Mouse (Mus musculus): Measurements from ENCODE around the gene Epha2.

The Epha2 gene

GRCm38 (mm10) chr4:141284486-141284885, 16.6 kb upstream of the Epha2 start:
- DNase-seq (ENCODE audit: low read depth, low spot score): no peak

DNA sequence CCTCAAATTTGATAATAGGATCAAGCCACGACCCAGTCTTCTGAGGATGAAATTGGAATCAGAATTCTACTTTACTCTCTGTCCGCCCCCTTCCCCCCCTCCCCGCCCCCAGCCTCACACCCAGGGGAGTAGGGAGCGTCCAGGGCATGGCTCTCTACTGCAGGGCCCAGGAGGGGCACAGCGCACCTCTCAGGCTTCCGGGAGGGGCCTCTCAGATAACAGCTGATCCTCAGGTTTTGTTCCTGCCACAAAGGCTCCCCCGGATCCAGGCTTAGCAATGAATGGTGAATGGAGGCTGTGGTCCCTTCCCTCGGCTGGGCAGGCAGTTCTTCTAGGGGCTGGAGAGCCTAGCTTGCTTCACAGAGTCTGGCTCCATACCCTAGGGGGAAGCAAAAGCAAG, 15.9 kb upstream of the Epha2 start:
- H3K36me3 ChIP-seq (ENCODE audit: control insufficient read depth, insufficient read depth, low read length, poor library complexity, severe bottlenecking): no peaks in the 10 kb centered on the region

More at GRCm38 (mm10) chr4:141284486-141284885, 16.6 kb upstream of the Epha2 start:
- no peaks in the 10 kb centered on the region for H3K36me3 ChIP-seq (ENCODE audit: control insufficient read depth, insufficient read depth, low read length, poor library complexity, severe bottlenecking)
- H3K27me3 ChIP-seq (ENCODE audit: control insufficient read depth, insufficient read depth, low read length, poor library complexity, severe bottlenecking): no peaks in the 10 kb centered on the region

GRCm38 (mm10) chr4:141286860-141287517, 14.1 kb upstream of the Epha2 start:
- no peak for DNase-seq (ENCODE audit: low read depth, low spot score)
- Histone ChIP-seq H3K27me3 (ENCODE audit: control insufficient read depth, insufficient read depth, low read length, poor library complexity, severe bottlenecking) (no peaks in the 10 kb centered on the region; the same call in 1 of the 2 replicates), H3K36me3 (ENCODE audit: control insufficient read depth, insufficient read depth, low read length, poor library complexity, severe bottlenecking) (no peaks in the 10 kb centered on the region)

More for the DNA sequence above, 15.9 kb upstream of the Epha2 start:
- H3K27me3 ChIP-seq (ENCODE audit: control insufficient read depth, insufficient read depth, low read length, poor library complexity, severe bottlenecking): no peaks in the 10 kb centered on the region
- DNase-seq (ENCODE audit: low read depth, low spot score): no peak

DNA sequence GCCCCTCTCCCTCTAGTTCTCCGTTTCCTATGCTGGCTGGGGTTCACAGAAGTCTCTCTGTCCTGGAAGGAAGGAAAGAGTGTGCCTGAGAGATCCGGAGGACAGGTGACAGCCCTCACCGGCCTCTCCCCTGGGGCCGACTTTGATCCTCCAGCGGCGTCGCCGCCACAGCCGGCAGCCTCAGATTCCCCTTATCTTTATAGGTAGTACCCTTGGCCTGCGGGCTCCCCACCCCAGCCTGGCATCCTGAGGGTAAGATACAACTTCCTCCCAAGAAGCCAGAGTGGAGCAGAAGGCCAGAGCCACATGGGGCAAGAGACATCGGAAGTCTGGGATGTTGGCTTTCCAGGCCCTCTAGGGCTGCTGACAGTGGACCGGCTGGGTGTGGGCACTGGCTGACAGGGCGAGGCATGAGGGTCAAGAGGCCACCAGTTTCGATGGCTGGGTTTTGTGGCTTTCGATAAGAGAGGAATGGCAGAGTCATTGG, 13.5 kb upstream of the Epha2 start:
- no peaks in the 10 kb centered on the region; the same call in 1 of the 2 replicates for H3K27me3 ChIP-seq (ENCODE audit: control insufficient read depth, insufficient read depth, low read length, poor library complexity, severe bottlenecking)
- no peak for DNase-seq (ENCODE audit: low read depth, low spot score)
- no peaks in the 10 kb centered on the region for H3K36me3 ChIP-seq (ENCODE audit: control insufficient read depth, insufficient read depth, low read length, poor library complexity, severe bottlenecking)

GRCm38 (mm10) chr4:141288152-141288551, 12.9 kb upstream of the Epha2 start:
- no peaks in the 10 kb centered on the region; the same call in 1 of the 2 replicates for H3K27me3 ChIP-seq (ENCODE audit: control insufficient read depth, insufficient read depth, low read length, poor library complexity, severe bottlenecking)
- no peak for DNase-seq (ENCODE audit: low read depth, low spot score)
- H3K36me3 ChIP-seq (ENCODE audit: control insufficient read depth, insufficient read depth, low read length, poor library complexity, severe bottlenecking): no peaks in the 10 kb centered on the region

DNA sequence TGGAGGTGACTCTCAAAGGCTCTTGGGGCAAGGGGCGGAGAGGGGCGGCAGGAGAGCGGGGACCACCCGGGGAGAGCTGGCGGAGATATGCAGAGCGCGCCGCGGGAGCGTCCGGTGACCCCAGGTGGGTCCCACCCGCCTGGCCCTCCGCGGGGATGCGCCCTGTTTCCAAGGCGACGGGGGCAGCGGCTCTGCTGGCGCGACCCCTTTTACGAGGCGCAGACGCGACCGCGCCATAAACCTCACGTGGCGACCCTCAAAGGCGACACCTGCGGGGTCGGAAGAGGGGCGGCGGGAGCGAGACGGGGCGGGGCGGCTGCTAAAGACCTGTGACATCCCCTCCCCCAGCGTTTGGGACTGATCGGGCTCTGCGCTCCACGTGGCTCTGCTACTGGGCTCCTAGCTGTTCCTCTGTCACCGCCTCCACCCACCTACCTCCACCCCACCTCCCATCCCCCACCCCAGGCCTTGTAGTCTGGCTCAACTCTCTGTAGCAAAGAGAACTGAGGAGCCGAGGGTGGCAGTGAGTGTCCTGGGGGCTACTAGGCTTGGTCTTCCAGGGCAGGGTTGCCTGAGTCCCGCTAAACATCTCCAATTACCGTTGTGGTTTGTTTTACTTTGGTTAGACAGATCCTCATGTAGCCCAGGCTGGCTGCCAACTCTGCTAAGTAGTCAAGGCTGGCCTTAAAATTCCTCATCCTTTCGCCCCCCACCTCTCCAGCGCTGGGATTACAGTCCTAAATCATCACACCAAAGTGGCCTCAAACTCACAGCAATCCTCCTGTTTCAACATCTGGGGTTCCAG, 9.3 kb upstream of the Epha2 start:
- Histone ChIP-seq H3K36me3 (ENCODE audit: control insufficient read depth, insufficient read depth, low read length, poor library complexity, severe bottlenecking) (no peaks in the 10 kb centered on the region), H3K27me3 (ENCODE audit: control insufficient read depth, insufficient read depth, low read length, poor library complexity, severe bottlenecking) (no peaks in the 10 kb centered on the region; the same call in 1 of the 2 replicates)
- no peak for DNase-seq (ENCODE audit: low read depth, low spot score)

- Histone ChIP-seq H3K36me3 (ENCODE audit: control insufficient read depth, insufficient read depth, low read length, poor library complexity, severe bottlenecking) (no peaks in the 10 kb centered on the region), H3K27me3 (ENCODE audit: control insufficient read depth, insufficient read depth, low read length, poor library complexity, severe bottlenecking) (no peaks in the 10 kb centered on the region; the same call in 1 of the 2 replicates)
- DNase-seq (ENCODE audit: low read depth, low spot score): no peak
Observed at GRCm38 (mm10) chr4:141295774-141296186, 5.3 kb upstream of the Epha2 start.

DNA sequence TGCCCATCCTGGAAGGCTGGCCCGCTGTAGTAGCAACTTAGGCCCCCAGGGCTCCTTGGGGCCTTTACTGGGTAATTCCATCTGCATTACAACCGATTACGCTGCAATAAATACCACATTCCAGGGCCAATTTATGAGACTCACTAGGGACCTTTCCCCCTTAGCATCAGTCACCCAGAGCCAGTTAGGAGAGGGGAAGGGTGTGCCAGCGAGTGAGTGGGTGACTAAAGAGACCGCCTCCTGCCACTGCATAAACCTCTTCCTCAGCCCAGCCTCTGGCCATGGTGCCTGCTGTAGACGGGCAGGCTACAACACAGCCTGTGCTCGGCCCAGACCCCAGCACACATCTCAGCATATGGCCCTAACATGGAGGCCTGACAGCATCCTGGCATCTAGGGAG, 3.1 kb upstream of the Epha2 start:
- Histone ChIP-seq H3K36me3 (ENCODE audit: control insufficient read depth, insufficient read depth, low read length, poor library complexity, severe bottlenecking) (no peaks in the 10 kb centered on the region), H3K27me3 (ENCODE audit: control insufficient read depth, insufficient read depth, low read length, poor library complexity, severe bottlenecking) (no peaks in the 10 kb centered on the region)
- DNase-seq (ENCODE audit: low read depth, low spot score): no peak

GRCm38 (mm10) chr4:141299356-141299755, 1.7 kb upstream of the Epha2 start:
- peak; percentile 78 for DNase-seq (ENCODE audit: low read depth, low spot score)

GRCm38 (mm10) chr4:141300196-141300595, 844 bp upstream of the Epha2 start:
- peak; percentile 67 for DNase-seq (ENCODE audit: low read depth, low spot score)
- no peaks in the 10 kb centered on the region for H3K36me3 ChIP-seq (ENCODE audit: control insufficient read depth, insufficient read depth, low read length, poor library complexity, severe bottlenecking)
- no peaks in the 10 kb centered on the region for H3K27me3 ChIP-seq (ENCODE audit: control insufficient read depth, insufficient read depth, low read length, poor library complexity, severe bottlenecking)

More at GRCm38 (mm10) chr4:141299356-141299755, 1.7 kb upstream of the Epha2 start:
- no peaks in the 10 kb centered on the region for H3K27me3 ChIP-seq (ENCODE audit: control insufficient read depth, insufficient read depth, low read length, poor library complexity, severe bottlenecking)
- no peaks in the 10 kb centered on the region for H3K36me3 ChIP-seq (ENCODE audit: control insufficient read depth, insufficient read depth, low read length, poor library complexity, severe bottlenecking)

DNA sequence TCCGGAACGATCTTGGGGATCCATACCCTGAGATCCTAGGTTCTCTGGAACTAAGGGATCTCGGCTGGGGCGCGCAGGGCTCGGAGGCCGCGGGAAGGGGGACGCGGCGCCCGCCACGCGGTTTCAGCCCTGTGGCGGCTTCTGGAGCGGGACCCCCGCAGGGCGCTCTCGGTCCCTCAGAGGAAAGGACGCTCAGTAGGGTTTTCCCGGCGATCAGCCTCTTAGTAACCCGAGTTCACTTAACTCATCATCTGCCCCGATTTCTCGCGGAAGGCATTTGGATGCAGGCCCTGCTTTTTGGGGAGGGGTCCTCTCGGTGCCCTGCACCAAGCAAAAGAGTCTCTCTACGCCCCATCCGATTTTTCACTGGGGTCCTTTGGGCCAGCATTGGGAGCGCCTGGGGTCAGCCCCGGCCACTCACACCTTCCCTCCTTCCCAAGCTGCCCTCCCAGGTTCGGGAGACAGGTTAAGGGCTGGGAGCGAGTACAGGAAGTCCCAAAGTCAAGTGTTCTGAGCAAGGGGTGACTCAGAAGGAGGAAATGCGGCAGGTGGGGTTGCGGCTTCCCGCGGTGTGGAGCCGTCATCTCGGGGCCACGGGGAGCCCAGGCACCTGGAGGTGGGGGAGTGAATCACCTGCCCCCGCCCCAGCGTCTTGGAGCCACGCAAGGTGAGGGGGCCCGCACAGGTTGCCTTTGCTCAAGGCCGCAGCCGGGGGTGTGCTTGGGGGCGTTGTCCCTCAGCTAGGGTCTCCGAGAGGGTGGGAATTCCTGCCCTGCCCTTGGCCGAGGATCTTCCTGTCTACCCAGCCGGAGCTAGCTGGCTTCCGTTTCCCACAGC, 769 bp downstream of the Epha2 start:
- Histone ChIP-seq H3K36me3 (ENCODE audit: control insufficient read depth, insufficient read depth, low read length, poor library complexity, severe bottlenecking) (no peaks in the 10 kb centered on the region), H3K27me3 (ENCODE audit: control insufficient read depth, insufficient read depth, low read length, poor library complexity, severe bottlenecking) (no peaks in the 10 kb centered on the region)
- peak; percentile 57 for DNase-seq (ENCODE audit: low read depth, low spot score)

DNA sequence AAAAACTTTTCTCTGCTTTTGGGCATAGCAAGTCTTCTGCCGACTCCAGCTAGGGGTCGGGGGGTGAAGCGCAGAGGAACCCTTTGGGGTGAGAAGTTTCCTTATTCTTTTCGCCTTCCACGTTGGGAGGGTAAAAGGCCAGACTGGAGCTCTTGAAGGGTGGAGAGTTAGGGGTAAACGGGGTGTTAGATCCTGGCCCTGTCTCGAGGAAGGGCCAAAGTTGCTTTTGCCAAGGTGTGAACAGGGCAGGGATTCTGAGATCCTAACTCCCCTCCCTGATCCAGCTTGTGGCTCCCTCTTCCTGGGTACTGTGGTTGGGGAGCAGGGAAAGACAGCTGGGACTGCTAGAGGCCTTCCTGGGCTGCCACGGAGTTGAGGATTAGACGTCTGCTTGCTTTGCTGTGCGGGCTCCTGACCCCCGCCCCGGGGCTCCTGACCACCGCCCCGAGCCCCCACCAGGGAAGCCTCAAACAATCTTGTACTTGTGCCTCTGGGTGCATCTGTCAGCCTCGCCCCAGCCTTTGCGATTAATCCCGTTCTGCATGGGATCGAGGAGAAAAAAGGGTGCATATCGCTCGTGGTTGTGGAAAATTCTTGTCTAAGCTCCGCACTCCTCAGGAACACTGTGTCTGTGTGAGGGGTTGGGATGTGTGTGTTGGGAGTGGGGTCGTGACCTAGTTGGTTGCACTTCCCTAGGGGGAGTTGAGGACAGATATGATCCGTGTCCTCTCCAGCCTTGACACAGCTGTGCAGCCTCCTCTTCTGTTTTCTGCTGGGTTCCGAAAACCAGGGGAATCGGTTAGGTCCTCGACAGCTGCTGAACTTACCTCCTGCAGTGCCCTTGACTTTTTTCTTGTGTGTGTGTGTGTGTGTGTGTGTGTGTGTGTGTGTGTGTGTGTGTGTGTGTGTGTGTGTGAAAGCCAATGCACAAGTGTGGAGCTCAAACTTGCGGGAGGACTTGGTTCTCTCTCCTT, 1.7 kb downstream of the Epha2 start:
- no peak for DNase-seq (ENCODE audit: low read depth, low spot score)
- H3K36me3 ChIP-seq (ENCODE audit: control insufficient read depth, insufficient read depth, low read length, poor library complexity, severe bottlenecking): no peaks in the 10 kb centered on the region
- H3K27me3 ChIP-seq (ENCODE audit: control insufficient read depth, insufficient read depth, low read length, poor library complexity, severe bottlenecking): no peaks in the 10 kb centered on the region

DNA sequence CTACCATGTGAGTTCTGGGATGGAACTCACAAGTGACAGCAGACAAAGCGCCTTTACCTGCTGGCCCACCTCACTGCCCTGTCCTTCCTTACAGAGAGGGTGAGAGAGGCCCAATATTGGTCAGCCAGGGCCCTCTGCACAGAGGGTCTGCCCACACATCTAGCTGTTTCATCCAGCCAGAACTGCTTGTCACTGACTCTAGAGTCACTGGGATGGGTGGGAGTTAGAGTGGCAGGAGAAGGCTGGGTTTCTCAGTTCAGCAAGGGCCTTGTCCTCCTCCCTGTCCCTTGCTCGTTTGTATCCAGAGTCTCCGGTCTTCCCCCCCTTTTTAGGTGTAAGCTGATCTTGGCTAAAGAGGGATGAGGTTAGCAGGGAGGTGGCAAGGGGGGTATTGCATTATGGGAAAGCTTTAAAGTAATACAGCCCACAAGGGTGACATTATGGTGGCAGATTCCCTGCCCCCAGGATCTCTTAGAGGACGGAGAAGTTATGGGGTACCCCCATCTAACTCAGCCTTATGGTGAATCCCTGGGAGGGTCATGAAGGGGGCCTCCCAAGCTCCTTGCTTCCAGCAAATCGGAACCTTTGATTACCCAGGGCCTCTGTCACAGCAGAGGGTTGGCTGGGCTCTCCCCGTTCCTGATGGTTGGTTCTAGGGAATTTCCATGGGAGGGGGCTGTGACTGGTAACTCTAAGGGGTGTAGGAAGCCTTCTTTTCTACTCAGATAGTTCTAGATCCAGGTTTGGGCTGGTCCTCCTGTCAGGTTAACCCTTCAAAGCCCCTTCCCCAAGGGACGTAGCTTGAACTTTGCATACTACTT, 2.6 kb downstream of the Epha2 start:
- H3K36me3 ChIP-seq (ENCODE audit: control insufficient read depth, insufficient read depth, low read length, poor library complexity, severe bottlenecking): no peaks in the 10 kb centered on the region
- no peaks in the 10 kb centered on the region for H3K27me3 ChIP-seq (ENCODE audit: control insufficient read depth, insufficient read depth, low read length, poor library complexity, severe bottlenecking)
- DNase-seq (ENCODE audit: low read depth, low spot score): no peak
